Mouse (Mus musculus): ENCODE results near the gene Arhgap22. TPM values are rescaled to one million over a fixed set of nuclear protein-coding genes. Genes with fewer than 3 reads are reported as not detected.

The Arhgap22 gene
- polyA plus RNA-seq, 1 experiment from 2014 or later: 14.0 TPM

DNA sequence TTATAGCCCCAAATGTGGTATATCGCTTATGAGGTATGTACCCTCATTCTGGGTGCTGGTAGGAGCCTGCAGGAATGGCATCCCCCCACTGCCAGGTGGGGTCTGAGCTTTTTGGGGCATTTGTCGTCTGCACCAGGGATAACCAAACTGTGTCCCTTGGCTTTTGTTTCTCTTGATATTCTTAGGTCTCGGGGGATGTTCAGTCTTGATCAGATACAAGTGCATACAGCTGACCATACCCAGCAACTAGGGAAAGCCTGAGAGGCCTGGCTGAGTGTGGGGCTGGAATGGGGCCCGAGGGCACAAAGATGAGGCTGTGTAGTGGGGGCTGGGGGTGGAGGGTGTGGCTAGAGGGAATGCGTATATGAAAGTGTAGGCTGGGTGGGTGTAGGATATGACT is 149.8 kb downstream of the Arhgap22 start:
- Histone ChIP-seq H3K4me3 (ENCODE audit: low read depth, low read length) (no peak overlapping the region), H3K36me3 (ENCODE audit: control insufficient read depth, insufficient read depth, low read length) (no peaks in the 10 kb centered on the region; the same call in 1 of the 2 replicates), H3K4me1 (replicated peaks; ENCODE audit: control insufficient read depth, insufficient read depth, low read length) (peaks cover 13% of the 10 kb centered on the region; the same call in 1 of the 2 replicates), H3K27ac (ENCODE audit: low read depth, low read length) (no peak overlapping the region), H3K9me3 (ENCODE audit: control insufficient read depth, low read length) (no peaks in the 10 kb centered on the region), H3K4me2 (peak overlapping the region; percentile 33), H3K9ac (ENCODE audit: low read depth, low read length) (no peak overlapping the region), H3K27me3 (replicated peaks; ENCODE audit: control insufficient read depth, insufficient read depth, low read length) (no peaks in the 10 kb centered on the region)
- 70% methylated on average over 5 of the region's 5 CpGs for WGBS
- peak; percentile 19 for DNase-seq (ENCODE audit: low spot score)
- no peak for ATAC-seq (replicated peaks; ENCODE audit: low FRiP score)

DNA sequence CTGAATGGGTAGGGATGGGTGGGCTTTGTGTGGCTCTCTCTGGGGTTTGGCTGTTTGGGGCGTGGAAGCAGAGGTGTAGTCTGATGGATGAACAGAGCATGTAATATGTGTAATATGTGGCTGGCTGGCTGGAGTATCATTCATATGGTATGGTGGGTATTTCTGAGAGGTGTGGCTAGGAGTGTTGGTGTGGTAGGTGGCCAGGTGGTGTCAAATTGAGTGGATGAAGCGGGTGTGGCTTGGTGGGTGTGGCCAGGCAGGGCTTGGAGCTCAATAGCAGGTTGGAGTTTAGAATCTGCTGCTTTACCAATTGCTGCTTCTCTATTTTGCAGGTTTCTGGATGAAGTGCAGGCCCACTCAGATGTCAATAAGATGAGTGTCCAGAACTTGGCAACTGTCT is 150.2 kb downstream of the Arhgap22 start:
- H3K36me3 ChIP-seq (ENCODE audit: control insufficient read depth, insufficient read depth, low read length): no peaks in the 10 kb centered on the region; the same call in 1 of the 2 replicates
- no peak overlapping the region for H3K4me2 ChIP-seq
- H3K27me3 ChIP-seq (replicated peaks; ENCODE audit: control insufficient read depth, insufficient read depth, low read length): no peaks in the 10 kb centered on the region
- no peak overlapping the region for H3K9ac ChIP-seq (ENCODE audit: low read depth, low read length)
- peaks cover 13% of the 10 kb centered on the region; the same call in 1 of the 2 replicates for H3K4me1 ChIP-seq (replicated peaks; ENCODE audit: control insufficient read depth, insufficient read depth, low read length)
- no peak for ATAC-seq (replicated peaks; ENCODE audit: low FRiP score)
- H3K27ac ChIP-seq (ENCODE audit: low read depth, low read length): no peak overlapping the region
- 69% methylated on average over 2 of the region's 2 CpGs for WGBS
- no peaks in the 10 kb centered on the region for H3K9me3 ChIP-seq (ENCODE audit: control insufficient read depth, low read length)
- DNase-seq (ENCODE audit: low spot score): no peak
- H3K4me3 ChIP-seq (ENCODE audit: low read depth, low read length): no peak overlapping the region

DNA sequence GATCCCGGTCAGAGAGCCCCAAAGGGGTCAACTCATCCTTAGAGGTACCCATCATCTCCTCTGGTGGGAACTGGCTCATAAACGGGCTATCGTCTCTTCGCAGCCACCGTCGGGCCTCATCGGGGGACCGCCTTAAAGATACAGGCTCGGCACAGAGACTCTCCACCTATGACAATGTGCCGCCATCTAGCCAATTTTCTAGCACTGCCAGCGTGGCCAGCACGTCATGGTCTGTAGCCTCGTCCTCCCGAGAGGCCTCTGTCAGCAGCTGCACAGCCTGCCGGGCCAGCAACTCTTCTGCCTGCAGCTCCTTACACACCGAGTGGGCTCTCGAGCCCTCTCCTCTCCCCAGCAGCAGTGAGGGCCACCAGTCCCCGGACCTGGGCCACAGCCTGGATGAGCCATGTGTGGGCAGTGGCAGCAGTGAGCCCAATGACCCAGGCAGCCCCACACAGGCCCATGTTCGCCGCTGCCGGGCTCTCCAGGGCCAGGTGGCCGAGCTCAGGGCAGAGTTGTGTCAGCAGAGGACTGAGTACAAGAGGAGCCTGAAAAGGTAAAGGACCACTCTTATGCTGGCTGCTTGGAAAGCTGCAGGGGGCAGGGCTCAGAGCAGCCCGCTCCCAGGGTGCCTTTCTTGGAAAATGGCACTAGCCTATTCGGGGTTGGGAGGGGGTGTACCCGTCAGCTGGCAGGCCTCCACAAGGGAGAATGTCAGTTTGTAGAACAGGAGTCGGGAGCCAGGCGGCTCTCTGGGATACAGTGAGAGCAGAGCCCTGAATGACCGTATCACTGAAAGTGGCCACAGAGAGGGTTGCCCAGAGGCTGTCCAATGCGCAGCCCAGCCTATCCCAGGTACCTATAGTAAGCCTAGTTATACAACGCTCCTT is 153.3 kb downstream of the Arhgap22 start:
- no peak overlapping the region for H3K4me2 ChIP-seq
- no peak overlapping the region for H3K27ac ChIP-seq (ENCODE audit: low read depth, low read length)
- no peak overlapping the region for H3K4me3 ChIP-seq (ENCODE audit: low read depth, low read length)
- no peak overlapping the region for H3K9ac ChIP-seq (ENCODE audit: low read depth, low read length)
- peak; percentile 23 for DNase-seq (ENCODE audit: low spot score)
- peaks cover 22% of the 10 kb centered on the region for H3K4me1 ChIP-seq (replicated peaks; ENCODE audit: control insufficient read depth, insufficient read depth, low read length)
- no peaks in the 10 kb centered on the region for H3K27me3 ChIP-seq (replicated peaks; ENCODE audit: control insufficient read depth, insufficient read depth, low read length)
- ATAC-seq (replicated peaks; ENCODE audit: low FRiP score): no peak
- 86% methylated on average over 30 of the region's 30 CpGs for WGBS
- H3K36me3 ChIP-seq (ENCODE audit: control insufficient read depth, insufficient read depth, low read length): no peaks in the 10 kb centered on the region; the same call in 1 of the 2 replicates
- no peaks in the 10 kb centered on the region for H3K9me3 ChIP-seq (ENCODE audit: control insufficient read depth, low read length)

DNA sequence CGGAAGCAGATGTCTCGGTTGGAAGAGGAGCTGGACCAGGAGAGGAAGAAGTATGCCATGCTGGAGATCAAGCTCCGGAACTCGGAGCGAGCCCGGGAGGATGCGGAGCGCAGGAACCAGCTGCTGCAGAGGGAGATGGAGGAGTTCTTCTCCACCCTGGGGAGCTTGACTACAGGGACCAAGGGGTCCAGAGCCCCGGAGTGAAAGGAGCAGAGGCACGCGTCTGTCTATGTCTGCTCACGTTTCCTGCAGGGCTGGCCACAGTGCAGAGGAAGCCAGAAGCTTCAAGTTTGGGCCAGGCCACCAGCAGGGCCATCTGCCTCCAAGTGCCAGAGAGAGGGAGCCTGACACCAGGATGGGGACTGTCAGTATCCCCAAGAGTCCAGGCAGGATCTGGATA is 155.5 kb downstream of the Arhgap22 start:
- Histone ChIP-seq H3K9me3 (ENCODE audit: control insufficient read depth, low read length) (no peaks in the 10 kb centered on the region), H3K4me1 (replicated peaks; ENCODE audit: control insufficient read depth, insufficient read depth, low read length) (peaks cover 12% of the 10 kb centered on the region), H3K9ac (ENCODE audit: low read depth, low read length) (no peak overlapping the region), H3K27me3 (replicated peaks; ENCODE audit: control insufficient read depth, insufficient read depth, low read length) (no peaks in the 10 kb centered on the region), H3K4me2 (no peak overlapping the region), H3K27ac (ENCODE audit: low read depth, low read length) (no peak overlapping the region), H3K4me3 (ENCODE audit: low read depth, low read length) (no peak overlapping the region), H3K36me3 (ENCODE audit: control insufficient read depth, insufficient read depth, low read length) (no peaks in the 10 kb centered on the region; the same call in 1 of the 2 replicates)
- WGBS: 82% methylated on average over 12 of the region's 12 CpGs
- DNase-seq (ENCODE audit: low spot score) (peak; percentile 19), ATAC-seq (replicated peaks; ENCODE audit: low FRiP score) (no peak)

DNA sequence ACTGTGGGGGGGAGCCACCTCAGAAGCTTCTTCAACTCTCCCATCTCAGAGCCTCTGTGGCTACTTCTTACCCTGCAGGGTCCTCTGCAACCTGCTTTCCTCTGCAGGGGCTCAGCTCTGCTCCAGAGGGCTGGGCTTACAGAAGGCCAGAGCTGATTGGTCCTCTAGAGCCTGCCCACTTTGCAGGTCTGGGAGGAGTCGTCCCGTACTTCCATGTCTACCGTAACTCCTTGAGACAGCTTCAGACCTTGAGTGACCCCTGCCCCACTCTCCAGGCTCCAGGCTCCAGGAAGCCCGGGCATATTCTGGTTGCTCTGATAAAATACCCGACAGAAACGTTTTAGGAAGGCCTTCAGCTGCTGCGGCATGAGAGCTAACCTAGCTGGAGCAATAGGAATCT is 156.2 kb downstream of the Arhgap22 start:
- no peaks in the 10 kb centered on the region for H3K27me3 ChIP-seq (replicated peaks; ENCODE audit: control insufficient read depth, insufficient read depth, low read length)
- peak; percentile 54; the same call in 1 of the 2 replicates for ATAC-seq (replicated peaks; ENCODE audit: low FRiP score)
- peaks cover 12% of the 10 kb centered on the region for H3K4me1 ChIP-seq (replicated peaks; ENCODE audit: control insufficient read depth, insufficient read depth, low read length)
- peak overlapping the region; percentile 37 for H3K4me2 ChIP-seq
- DNase-seq (ENCODE audit: low spot score): no peak
- no peak overlapping the region for H3K4me3 ChIP-seq (ENCODE audit: low read depth, low read length)
- H3K27ac ChIP-seq (ENCODE audit: low read depth, low read length): no peak overlapping the region
- no peak overlapping the region for H3K9ac ChIP-seq (ENCODE audit: low read depth, low read length)
- WGBS: 9% methylated on average over 7 of the region's 7 CpGs
- H3K36me3 ChIP-seq (ENCODE audit: control insufficient read depth, insufficient read depth, low read length): no peaks in the 10 kb centered on the region; the same call in 1 of the 2 replicates
- H3K9me3 ChIP-seq (ENCODE audit: control insufficient read depth, low read length): no peaks in the 10 kb centered on the region

DNA sequence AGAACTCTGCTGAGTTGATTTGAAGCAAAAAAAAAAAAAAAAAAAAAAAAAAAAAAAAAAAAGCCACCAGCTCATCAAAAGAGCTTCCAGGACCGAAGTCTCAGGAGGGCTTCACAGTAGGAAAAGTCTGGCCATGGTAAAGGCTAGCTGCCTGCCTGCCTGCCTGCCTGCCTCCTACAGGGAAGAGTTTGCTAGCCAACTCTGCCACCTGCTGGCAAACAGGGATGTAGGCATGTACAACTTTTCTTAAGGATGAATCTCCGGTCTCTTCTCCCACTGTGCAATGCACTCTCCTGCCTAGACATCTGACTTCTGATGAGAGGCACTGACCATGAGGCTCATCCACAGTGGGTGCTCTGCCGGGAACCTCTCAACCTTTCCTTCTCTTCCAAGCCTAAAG is 157.4 kb downstream of the Arhgap22 start:
- WGBS: 24% methylated on average over 3 of the region's 3 CpGs
- Histone ChIP-seq H3K9me3 (ENCODE audit: control insufficient read depth, low read length) (no peaks in the 10 kb centered on the region), H3K4me1 (replicated peaks; ENCODE audit: control insufficient read depth, insufficient read depth, low read length) (peaks cover 12% of the 10 kb centered on the region), H3K4me3 (ENCODE audit: low read depth, low read length) (no peak overlapping the region), H3K36me3 (ENCODE audit: control insufficient read depth, insufficient read depth, low read length) (no peaks in the 10 kb centered on the region; the same call in 1 of the 2 replicates), H3K27ac (ENCODE audit: low read depth, low read length) (no peak overlapping the region), H3K27me3 (replicated peaks; ENCODE audit: control insufficient read depth, insufficient read depth, low read length) (no peaks in the 10 kb centered on the region), H3K9ac (ENCODE audit: low read depth, low read length) (no peak overlapping the region), H3K4me2 (no peak overlapping the region)
- ATAC-seq (replicated peaks; ENCODE audit: low FRiP score) (peak; percentile 45), DNase-seq (ENCODE audit: low spot score) (peak; percentile 47)

DNA sequence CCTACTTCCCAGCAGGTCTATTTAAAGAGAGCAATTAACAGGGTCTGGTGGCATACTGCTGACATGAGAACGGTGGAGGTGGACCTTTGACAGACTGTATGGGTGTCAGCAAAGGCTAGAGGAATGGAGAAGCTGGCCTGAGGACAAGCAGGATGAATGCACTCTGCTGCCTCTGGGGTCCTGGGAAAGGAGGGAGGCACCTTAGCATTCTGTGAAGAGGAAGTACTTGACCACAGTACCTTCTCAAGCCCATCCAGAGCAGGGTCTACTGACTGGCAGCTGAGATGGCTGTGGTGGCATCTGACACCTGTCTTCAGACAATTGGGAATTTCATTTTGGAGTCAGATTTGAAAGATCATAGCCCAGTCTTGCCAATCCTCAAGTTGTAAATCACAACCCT is 159.4 kb downstream of the Arhgap22 start:
- Histone ChIP-seq H3K4me3 (ENCODE audit: low read depth, low read length) (no peak overlapping the region), H3K27ac (ENCODE audit: low read depth, low read length) (no peak overlapping the region), H3K9ac (ENCODE audit: low read depth, low read length) (no peak overlapping the region), H3K4me1 (replicated peaks; ENCODE audit: control insufficient read depth, insufficient read depth, low read length) (peaks cover 12% of the 10 kb centered on the region), H3K4me2 (no peak overlapping the region), H3K36me3 (ENCODE audit: control insufficient read depth, insufficient read depth, low read length) (no peaks in the 10 kb centered on the region), H3K9me3 (ENCODE audit: control insufficient read depth, low read length) (no peaks in the 10 kb centered on the region), H3K27me3 (replicated peaks; ENCODE audit: control insufficient read depth, insufficient read depth, low read length) (no peaks in the 10 kb centered on the region)
- ATAC-seq (replicated peaks; ENCODE audit: low FRiP score) (no peak), DNase-seq (ENCODE audit: low spot score) (peak; percentile 23)
- 38% methylated on average over 1 of the region's 1 CpGs for WGBS

DNA sequence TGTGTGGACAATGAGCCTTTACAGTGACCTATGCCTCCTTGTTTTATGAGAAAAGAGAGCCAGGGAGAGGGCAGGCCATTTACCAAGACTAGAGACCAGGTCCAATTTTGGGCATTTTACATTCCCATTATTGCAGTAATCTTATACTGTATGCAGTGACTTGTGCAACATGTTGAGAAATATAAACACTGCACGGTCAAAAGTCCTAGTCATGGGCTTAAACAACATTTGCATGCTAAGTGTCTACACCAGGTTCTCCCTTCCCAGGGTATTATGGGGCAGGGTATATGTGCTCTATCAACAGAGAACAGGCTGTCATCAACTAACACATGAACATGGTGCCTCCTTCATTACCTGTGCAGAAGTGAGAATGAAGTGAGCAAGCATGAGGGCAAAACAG is 160.3 kb downstream of the Arhgap22 start:
- Histone ChIP-seq H3K27ac (ENCODE audit: low read depth, low read length) (no peak overlapping the region), H3K4me3 (ENCODE audit: low read depth, low read length) (no peak overlapping the region), H3K4me2 (no peak overlapping the region), H3K9ac (ENCODE audit: low read depth, low read length) (no peak overlapping the region), H3K27me3 (replicated peaks; ENCODE audit: control insufficient read depth, insufficient read depth, low read length) (no peaks in the 10 kb centered on the region), H3K4me1 (replicated peaks; ENCODE audit: control insufficient read depth, insufficient read depth, low read length) (peaks cover 12% of the 10 kb centered on the region), H3K9me3 (ENCODE audit: control insufficient read depth, low read length) (no peaks in the 10 kb centered on the region), H3K36me3 (ENCODE audit: control insufficient read depth, insufficient read depth, low read length) (no peaks in the 10 kb centered on the region)
- DNase-seq (ENCODE audit: low spot score): no peak
- WGBS: 73% methylated on average over 1 of the region's 1 CpGs
- ATAC-seq (replicated peaks; ENCODE audit: low FRiP score): no peak

DNA sequence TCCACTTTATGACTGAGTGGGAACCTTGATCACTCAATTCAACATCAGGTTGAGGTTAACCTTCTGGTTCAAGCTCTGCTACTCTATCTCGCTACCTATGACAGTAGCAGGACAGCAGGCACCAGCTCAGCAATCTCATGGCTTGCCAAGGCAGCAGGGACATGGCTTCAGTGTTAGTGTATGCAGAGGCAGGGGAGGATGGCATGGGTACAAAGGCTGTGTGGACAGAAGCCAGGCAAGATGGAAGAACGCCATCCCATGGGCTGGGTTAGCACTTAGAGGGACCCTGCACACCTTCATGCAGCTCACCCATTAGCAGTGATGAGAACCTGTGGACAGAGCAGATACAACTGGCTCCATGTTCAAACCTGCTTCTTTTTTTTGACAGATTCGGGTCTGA is 163.4 kb downstream of the Arhgap22 start:
- no peak for ATAC-seq (replicated peaks; ENCODE audit: low FRiP score)
- 87% methylated on average over 3 of the region's 3 CpGs for WGBS
- H3K4me2 ChIP-seq: no peak overlapping the region
- no peak overlapping the region for H3K27ac ChIP-seq (ENCODE audit: low read depth, low read length)
- H3K36me3 ChIP-seq (ENCODE audit: control insufficient read depth, insufficient read depth, low read length): peaks cover 6% of the 10 kb centered on the region; the same call in 1 of the 2 replicates
- H3K9ac ChIP-seq (ENCODE audit: low read depth, low read length): no peak overlapping the region
- no peak overlapping the region for H3K4me3 ChIP-seq (ENCODE audit: low read depth, low read length)
- H3K4me1 ChIP-seq (replicated peaks; ENCODE audit: control insufficient read depth, insufficient read depth, low read length): no peaks in the 10 kb centered on the region
- no peaks in the 10 kb centered on the region for H3K9me3 ChIP-seq (ENCODE audit: control insufficient read depth, low read length)
- no peak for DNase-seq (ENCODE audit: low spot score)
- H3K27me3 ChIP-seq (replicated peaks; ENCODE audit: control insufficient read depth, insufficient read depth, low read length): no peaks in the 10 kb centered on the region
